Mouse (Mus musculus): Measurements from ENCODE around the gene Ghr. TPM values are rescaled to one million over a fixed set of nuclear protein-coding genes. Genes with fewer than 3 reads are reported as not detected.

The Ghr gene
- polyA plus RNA-seq, 1 experiment from 2014 or later: 73.1 TPM

DNA sequence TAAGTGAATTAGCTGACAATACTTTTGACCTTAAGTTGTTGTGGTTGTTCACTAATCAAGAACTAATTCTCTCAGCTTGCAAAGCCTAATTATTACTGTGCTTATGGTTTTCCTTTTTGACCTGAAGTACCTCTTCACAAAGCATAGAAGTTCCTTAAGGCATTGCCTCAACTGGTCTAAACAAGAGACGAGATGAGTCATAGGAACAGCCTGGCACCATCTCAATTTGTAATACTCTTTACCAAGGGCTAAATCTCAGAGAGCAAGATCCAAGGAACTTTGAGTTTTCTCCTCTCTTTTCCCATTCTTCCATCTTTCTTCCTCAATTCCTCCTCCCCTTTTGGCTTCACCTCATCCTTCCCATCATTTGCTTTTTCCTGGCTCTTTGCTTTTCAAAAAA lies 69.3 kb downstream of the Ghr start:
- Histone ChIP-seq H3K36me3 (ENCODE audit: control insufficient read depth, insufficient read depth, low read length) (peaks cover 10% of the 10 kb centered on the region; the same call in 1 of the 2 replicates), H3K9ac (ENCODE audit: low read length) (no peak overlapping the region), H3K4me2 (ENCODE audit: low read length) (no peak overlapping the region), H3K27ac (replicated peaks in 1 of 2; ENCODE audit: control insufficient read depth in 1 of 2, insufficient read depth in 1 of 2, low read depth in 2 of 2, low read length in 2 of 2) (no peak overlapping the region), H3K4me3 (ENCODE audit: control insufficient read depth in 1 of 2, insufficient read depth in 1 of 2, low read depth in 1 of 2, low read length in 2 of 2) (no peak overlapping the region), H3K9me3 (ENCODE audit: control insufficient read depth, low read length) (no peaks in the 10 kb centered on the region), H3K27me3 (ENCODE audit: control insufficient read depth, insufficient read depth, low read length) (no peaks in the 10 kb centered on the region), H3K4me1 (ENCODE audit: control insufficient read depth in 2 of 2, insufficient read depth in 2 of 2, low read length in 2 of 2) (peaks cover 6 to 28% of the 10 kb centered on the region in 2 experiments; a peak in 3 of 4 replicates)
- no peak for ATAC-seq (ENCODE audit: insufficient number of reproducible peaks, insufficient read depth, low FRiP score, low read depth)
- 83% methylated on average over 1 of the region's 1 CpGs for WGBS

DNA sequence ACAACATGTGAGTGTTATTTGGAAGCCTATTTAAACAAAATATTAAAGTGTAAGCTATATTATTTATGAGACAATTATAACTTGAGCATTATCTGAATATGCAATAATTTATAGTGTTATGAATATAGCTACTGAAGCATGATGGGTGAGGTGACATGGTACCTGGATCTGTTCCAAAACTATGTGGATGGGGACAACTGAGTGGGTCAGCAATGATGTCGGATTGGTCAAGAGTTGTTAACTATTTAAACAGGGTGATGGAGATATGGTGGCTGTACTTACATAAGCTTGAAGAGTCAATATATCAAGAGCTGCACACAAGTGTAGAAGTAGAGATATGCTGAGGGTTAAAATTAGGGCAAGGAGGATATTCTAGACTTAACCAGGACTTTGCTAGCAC lies 70.9 kb downstream of the Ghr start:
- Histone ChIP-seq H3K4me3 (ENCODE audit: control insufficient read depth in 1 of 2, insufficient read depth in 1 of 2, low read depth in 1 of 2, low read length in 2 of 2) (no peak overlapping the region), H3K36me3 (ENCODE audit: control insufficient read depth, insufficient read depth, low read length) (peaks cover 14% of the 10 kb centered on the region; the same call in 1 of the 2 replicates), H3K4me1 (ENCODE audit: control insufficient read depth in 2 of 2, insufficient read depth in 2 of 2, low read length in 2 of 2) (peaks cover 9 to 44% of the 10 kb centered on the region in 2 experiments; a peak in 3 of 4 replicates), H3K4me2 (ENCODE audit: low read length) (no peak overlapping the region), H3K9ac (ENCODE audit: low read length) (no peak overlapping the region), H3K27ac (replicated peaks in 1 of 2; ENCODE audit: control insufficient read depth in 1 of 2, insufficient read depth in 1 of 2, low read depth in 2 of 2, low read length in 2 of 2) (no peak overlapping the region), H3K9me3 (ENCODE audit: control insufficient read depth, low read length) (no peaks in the 10 kb centered on the region), H3K27me3 (ENCODE audit: control insufficient read depth, insufficient read depth, low read length) (no peaks in the 10 kb centered on the region)
- ATAC-seq (ENCODE audit: insufficient number of reproducible peaks, insufficient read depth, low FRiP score, low read depth): no peak
- WGBS: 54% methylated on average over 1 of the region's 1 CpGs

- Histone ChIP-seq H3K4me1 (ENCODE audit: control insufficient read depth in 2 of 2, insufficient read depth in 2 of 2, low read length in 2 of 2) (peaks cover 9 to 44% of the 10 kb centered on the region in 2 experiments; a peak in 3 of 4 replicates), H3K4me3 (ENCODE audit: control insufficient read depth in 1 of 2, insufficient read depth in 1 of 2, low read depth in 1 of 2, low read length in 2 of 2) (no peak overlapping the region), H3K27me3 (ENCODE audit: control insufficient read depth, insufficient read depth, low read length) (no peaks in the 10 kb centered on the region), H3K9ac (ENCODE audit: low read length) (no peak overlapping the region), H3K27ac (replicated peaks in 1 of 2; ENCODE audit: control insufficient read depth in 1 of 2, insufficient read depth in 1 of 2, low read depth in 2 of 2, low read length in 2 of 2) (no peak overlapping the region), H3K9me3 (ENCODE audit: control insufficient read depth, low read length) (no peaks in the 10 kb centered on the region), H3K4me2 (ENCODE audit: low read length) (no peak overlapping the region), H3K36me3 (ENCODE audit: control insufficient read depth, insufficient read depth, low read length) (peaks cover 14% of the 10 kb centered on the region; the same call in 1 of the 2 replicates)
- 87% methylated on average over 2 of the region's 2 CpGs for WGBS
- ATAC-seq (ENCODE audit: insufficient number of reproducible peaks, insufficient read depth, low FRiP score, low read depth): no peak
These were observed 71.6 kb downstream of the Ghr start for GRCm38 (mm10) chr15:3511639-3512171.

DNA sequence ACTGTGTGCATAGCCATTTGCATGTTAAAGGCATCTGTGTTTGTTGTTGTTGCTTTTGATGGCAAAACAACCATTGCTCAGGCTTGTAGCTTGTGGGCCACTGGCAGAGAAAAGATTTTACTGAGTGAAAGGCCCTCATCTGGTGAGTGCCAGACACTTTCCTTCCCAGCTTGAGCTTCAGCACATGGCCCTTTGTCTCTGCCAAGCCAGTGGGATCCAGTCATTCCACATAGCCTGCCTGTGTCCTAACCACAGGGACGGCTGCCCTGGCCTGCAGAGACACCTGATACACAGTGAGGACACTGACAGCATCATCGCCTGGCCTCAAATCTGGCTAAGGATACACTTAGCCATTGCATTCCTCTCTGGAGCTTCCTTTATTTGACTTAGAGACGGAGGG lies 74.2 kb downstream of the Ghr start:
- 33% methylated on average over 3 of the region's 3 CpGs for WGBS
- Histone ChIP-seq H3K36me3 (ENCODE audit: control insufficient read depth, insufficient read depth, low read length) (peaks cover 22% of the 10 kb centered on the region; the same call in 1 of the 2 replicates), H3K9ac (ENCODE audit: low read length) (no peak overlapping the region), H3K4me1 (ENCODE audit: control insufficient read depth in 2 of 2, insufficient read depth in 2 of 2, low read length in 2 of 2) (peaks cover 9 to 44% of the 10 kb centered on the region in 2 experiments; a peak in 3 of 4 replicates), H3K27me3 (ENCODE audit: control insufficient read depth, insufficient read depth, low read length) (no peaks in the 10 kb centered on the region), H3K4me3 (ENCODE audit: control insufficient read depth in 1 of 2, insufficient read depth in 1 of 2, low read depth in 1 of 2, low read length in 2 of 2) (no peak overlapping the region), H3K4me2 (ENCODE audit: low read length) (no peak overlapping the region), H3K9me3 (ENCODE audit: control insufficient read depth, low read length) (no peaks in the 10 kb centered on the region), H3K27ac (replicated peaks in 1 of 2; ENCODE audit: control insufficient read depth in 1 of 2, insufficient read depth in 1 of 2, low read depth in 2 of 2, low read length in 2 of 2) (peak overlapping the region; percentile 24 to 61; a peak in 3 of 4 replicates)
- ATAC-seq (ENCODE audit: insufficient number of reproducible peaks, insufficient read depth, low FRiP score, low read depth): peak; percentile 81; the same call in 1 of the 2 replicates

DNA sequence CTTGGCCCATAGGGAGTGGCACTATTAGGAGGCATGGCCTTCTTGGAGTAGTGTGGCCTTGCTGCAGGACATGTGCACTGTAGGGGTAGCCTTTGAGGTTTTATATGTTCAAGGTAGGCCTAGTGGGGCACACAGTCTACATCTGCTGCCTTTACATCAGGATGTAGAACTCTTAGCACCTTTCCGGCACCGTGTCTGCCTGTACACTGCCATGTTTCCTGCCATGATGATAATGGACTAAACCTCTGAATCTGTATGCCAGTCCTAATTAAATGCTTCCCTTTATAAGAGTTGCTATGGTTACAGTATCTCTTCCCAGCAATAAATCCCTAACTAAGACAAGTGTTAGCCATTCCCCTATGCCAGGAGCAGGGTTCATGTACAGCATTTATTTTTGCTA lies 76.0 kb downstream of the Ghr start:
- Histone ChIP-seq H3K4me2 (ENCODE audit: low read length) (no peak overlapping the region), H3K36me3 (ENCODE audit: control insufficient read depth, insufficient read depth, low read length) (peaks cover 12% of the 10 kb centered on the region; the same call in 1 of the 2 replicates), H3K4me1 (ENCODE audit: control insufficient read depth in 2 of 2, insufficient read depth in 2 of 2, low read length in 2 of 2) (peaks cover 9 to 40% of the 10 kb centered on the region in 2 experiments; a peak in 3 of 4 replicates), H3K4me3 (ENCODE audit: control insufficient read depth in 1 of 2, insufficient read depth in 1 of 2, low read depth in 1 of 2, low read length in 2 of 2) (no peak overlapping the region), H3K27me3 (ENCODE audit: control insufficient read depth, insufficient read depth, low read length) (no peaks in the 10 kb centered on the region), H3K27ac (replicated peaks in 1 of 2; ENCODE audit: control insufficient read depth in 1 of 2, insufficient read depth in 1 of 2, low read depth in 2 of 2, low read length in 2 of 2) (no peak overlapping the region), H3K9me3 (ENCODE audit: control insufficient read depth, low read length) (no peaks in the 10 kb centered on the region), H3K9ac (ENCODE audit: low read length) (no peak overlapping the region)
- ATAC-seq (ENCODE audit: insufficient number of reproducible peaks, insufficient read depth, low FRiP score, low read depth): no peak
- 94% methylated on average over 2 of the region's 2 CpGs for WGBS

GRCm38 (mm10) chr15:3504700-3505099 lies 78.6 kb downstream of the Ghr start:
- H3K27ac ChIP-seq (replicated peaks in 1 of 2; ENCODE audit: control insufficient read depth in 1 of 2, insufficient read depth in 1 of 2, low read depth in 2 of 2, low read length in 2 of 2): no peak overlapping the region
- no peaks in the 10 kb centered on the region for H3K27me3 ChIP-seq (ENCODE audit: control insufficient read depth, insufficient read depth, low read length)
- WGBS: 74% methylated on average over 5 of the region's 5 CpGs
- no peak overlapping the region for H3K9ac ChIP-seq (ENCODE audit: low read length)
- no peaks in the 10 kb centered on the region for H3K9me3 ChIP-seq (ENCODE audit: control insufficient read depth, low read length)
- no peak overlapping the region for H3K4me2 ChIP-seq (ENCODE audit: low read length)
- no peak for ATAC-seq (ENCODE audit: insufficient number of reproducible peaks, insufficient read depth, low FRiP score, low read depth)
- H3K4me1 ChIP-seq (ENCODE audit: control insufficient read depth in 2 of 2, insufficient read depth in 2 of 2, low read length in 2 of 2): peaks cover 6 to 30% of the 10 kb centered on the region in 2 experiments; a peak in 3 of 4 replicates
- peaks cover 12% of the 10 kb centered on the region; the same call in 1 of the 2 replicates for H3K36me3 ChIP-seq (ENCODE audit: control insufficient read depth, insufficient read depth, low read length)
- no peak overlapping the region for H3K4me3 ChIP-seq (ENCODE audit: control insufficient read depth in 1 of 2, insufficient read depth in 1 of 2, low read depth in 1 of 2, low read length in 2 of 2)

GRCm38 (mm10) chr15:3501683-3502082 lies 81.6 kb downstream of the Ghr start:
- no peak for ATAC-seq (ENCODE audit: insufficient number of reproducible peaks, insufficient read depth, low FRiP score, low read depth)

More at GRCm38 (mm10) chr15:3501683-3502082, 81.6 kb downstream of the Ghr start:
- Histone ChIP-seq H3K9ac (ENCODE audit: low read length) (no peak overlapping the region), H3K27ac (replicated peaks in 1 of 2; ENCODE audit: control insufficient read depth in 1 of 2, insufficient read depth in 1 of 2, low read depth in 2 of 2, low read length in 2 of 2) (no peak overlapping the region), H3K4me1 (ENCODE audit: control insufficient read depth in 2 of 2, insufficient read depth in 2 of 2, low read length in 2 of 2) (peaks cover 3 to 23% of the 10 kb centered on the region in 2 experiments; a peak in 3 of 4 replicates), H3K36me3 (ENCODE audit: control insufficient read depth, insufficient read depth, low read length) (peaks cover 8% of the 10 kb centered on the region; the same call in 1 of the 2 replicates), H3K4me2 (ENCODE audit: low read length) (no peak overlapping the region), H3K27me3 (ENCODE audit: control insufficient read depth, insufficient read depth, low read length) (no peaks in the 10 kb centered on the region), H3K4me3 (ENCODE audit: control insufficient read depth in 1 of 2, insufficient read depth in 1 of 2, low read depth in 1 of 2, low read length in 2 of 2) (no peak overlapping the region), H3K9me3 (ENCODE audit: control insufficient read depth, low read length) (no peaks in the 10 kb centered on the region)
- 64% methylated on average over 3 of the region's 3 CpGs for WGBS

Measured in heart, embryonic 14.5 days (tissue).